Mouse (Mus musculus) cerebellum, postnatal 4 days (tissue): ENCODE data around the gene Znfx1.
A peak's percentile ranks its signal among the peaks of the same experiment; 100 is the strongest.
"Not testable (repeated sequence)": the region's sequence is repeated elsewhere in the genome, so short reads cannot be mapped to it uniquely, and the experiment has no call there.

ENCODE experiments used
- DNase-seq, 2 experiments: peaks; one replicate each; pipeline ENCODE4 v3.0.0; 2022; ENCODE audit warnings: low spot score in 2 of 2, mixed read lengths in 1 of 2

Gene Znfx1

DNA sequence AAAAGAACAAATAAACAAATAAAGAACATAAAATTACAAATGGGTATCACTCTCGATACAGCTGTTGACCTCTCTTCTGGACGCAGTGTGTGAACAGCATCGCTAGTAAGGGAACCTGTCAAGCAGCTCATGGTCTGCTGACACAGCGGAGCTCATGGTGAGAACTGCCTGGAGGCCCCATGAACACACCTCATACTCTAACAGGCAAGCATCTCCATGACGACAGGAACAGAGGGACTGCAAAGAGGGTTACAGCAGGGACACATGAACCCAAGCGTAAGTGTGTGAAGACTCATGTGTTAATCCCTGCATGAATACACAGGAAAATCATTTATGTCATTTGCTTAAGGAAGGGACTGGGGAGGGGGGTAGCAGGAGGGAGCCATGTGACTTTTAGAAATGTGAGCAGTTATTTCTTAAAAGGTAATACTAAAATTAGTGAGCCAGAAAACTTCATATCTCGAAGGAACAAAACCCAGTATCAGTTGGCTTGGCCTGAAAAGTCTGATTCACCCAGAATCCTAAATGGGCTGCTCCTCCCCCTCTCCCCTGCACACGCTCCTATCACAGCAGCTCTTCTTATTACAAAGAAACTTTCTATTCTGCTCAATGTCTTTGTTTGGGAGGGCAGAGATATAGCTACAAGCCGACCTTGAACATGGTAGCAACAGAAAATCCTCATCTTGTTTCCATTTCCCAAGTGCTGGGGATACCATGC is 9.5 kb downstream of the Znfx1 start:
- no peak for DNase-seq

DNA sequence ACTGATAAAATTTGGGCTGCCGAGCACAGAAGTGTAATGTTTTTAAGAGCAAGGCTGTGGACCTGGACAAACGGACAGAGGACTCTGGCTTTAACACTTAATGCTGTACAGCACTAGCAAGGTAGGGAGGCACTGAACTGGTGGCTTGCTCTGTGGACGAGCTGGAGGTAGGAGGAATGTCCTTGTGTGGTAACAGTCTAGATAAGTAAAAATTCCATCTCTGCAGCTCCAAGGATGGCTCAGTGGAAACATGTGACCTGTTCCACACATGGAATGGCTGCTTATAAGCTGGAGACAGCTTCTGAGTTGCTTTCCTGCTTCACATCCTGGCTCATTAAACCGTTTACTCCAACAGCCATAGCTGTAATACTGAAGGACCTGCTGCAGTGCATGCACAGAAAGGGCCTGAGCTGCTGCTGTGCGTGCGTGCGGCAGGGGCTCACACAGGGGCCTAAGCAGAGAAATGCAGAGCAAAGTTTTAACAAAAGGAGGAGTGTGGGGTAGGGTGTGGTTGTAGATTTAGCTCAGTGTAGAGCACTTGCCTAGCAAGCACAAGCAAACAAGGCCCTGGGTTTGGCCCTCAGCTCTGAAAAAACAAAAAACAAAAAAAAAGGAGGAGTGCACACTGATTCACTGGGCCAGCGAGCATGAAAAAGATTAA is 14.0 kb downstream of the Znfx1 start:
- no peak for DNase-seq

DNA sequence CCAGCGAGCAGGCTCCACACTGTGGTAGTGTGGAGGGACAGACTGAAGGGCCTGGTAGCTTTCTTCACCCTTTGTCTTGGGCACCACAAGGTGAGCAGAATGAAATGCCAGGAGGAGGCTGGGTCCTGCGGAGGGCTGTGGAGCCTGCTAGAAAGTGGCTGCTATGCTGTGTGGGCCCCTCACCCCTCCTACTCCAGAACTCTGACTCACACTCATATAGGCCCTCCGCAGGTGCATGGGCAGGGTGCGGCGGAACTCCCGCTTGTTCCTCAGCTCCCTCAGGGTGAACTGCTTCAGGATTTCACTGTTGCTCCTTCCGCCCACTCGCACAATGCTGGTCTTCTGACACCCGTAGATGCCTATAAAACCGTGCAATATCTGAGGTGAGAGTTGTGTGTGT is 14.6 kb downstream of the Znfx1 start:
- no peak for DNase-seq

DNA sequence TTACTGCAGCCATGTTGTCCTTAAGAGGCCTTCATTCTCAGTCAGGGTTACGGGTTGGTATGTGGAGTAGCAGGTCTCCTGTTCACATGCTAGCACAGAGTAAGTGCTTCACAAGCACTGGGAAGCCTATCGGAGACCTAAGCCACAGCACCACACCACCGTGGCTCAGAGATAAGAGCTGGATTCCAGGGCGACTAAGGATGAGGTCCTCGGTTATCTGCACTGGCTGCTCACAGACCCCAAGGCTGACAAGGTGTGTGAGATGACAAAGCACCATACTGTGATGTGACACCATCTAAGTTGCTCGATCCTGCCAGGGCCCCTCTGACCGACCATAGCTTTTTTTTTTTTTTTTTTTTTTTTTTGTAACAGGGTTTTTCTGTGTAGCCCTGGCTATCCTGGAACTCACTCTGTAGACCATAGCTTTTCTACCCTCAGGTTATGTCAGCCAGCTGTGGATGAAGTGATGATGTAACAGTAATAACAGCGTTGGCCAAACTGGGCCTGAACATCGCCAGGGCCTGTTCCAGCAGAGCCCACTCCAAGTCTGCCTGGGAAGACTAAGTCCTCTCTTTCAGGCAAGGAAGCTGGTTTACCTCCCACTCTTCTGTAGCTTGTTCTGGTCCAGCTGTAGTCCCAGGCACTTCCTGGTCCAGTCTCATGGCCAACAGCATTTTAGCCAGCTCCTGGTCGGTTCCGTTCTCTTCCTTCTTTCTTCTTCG is 19.3 kb downstream of the Znfx1 start:
- no peak for DNase-seq

DNA sequence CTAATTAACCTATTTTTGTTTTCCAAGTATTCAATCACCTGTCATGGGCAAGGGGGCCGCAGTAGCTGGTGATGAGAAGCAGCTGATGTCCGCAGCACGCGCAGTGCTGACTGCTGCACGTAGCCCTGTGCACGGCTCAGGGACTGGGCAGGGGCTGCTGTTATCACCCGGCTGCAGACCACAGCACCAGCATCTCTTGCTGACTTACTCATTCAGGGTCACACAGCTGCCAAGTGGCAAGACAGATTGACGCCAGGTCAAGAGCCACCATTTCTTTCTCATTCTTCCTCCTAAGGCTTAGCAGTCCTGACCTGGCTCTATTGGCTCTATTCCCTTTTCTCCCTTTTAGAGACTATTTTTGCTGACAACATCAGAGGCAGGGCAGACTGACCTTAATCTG is 23.4 kb downstream of the Znfx1 start:
- DNase-seq: no peak

DNA sequence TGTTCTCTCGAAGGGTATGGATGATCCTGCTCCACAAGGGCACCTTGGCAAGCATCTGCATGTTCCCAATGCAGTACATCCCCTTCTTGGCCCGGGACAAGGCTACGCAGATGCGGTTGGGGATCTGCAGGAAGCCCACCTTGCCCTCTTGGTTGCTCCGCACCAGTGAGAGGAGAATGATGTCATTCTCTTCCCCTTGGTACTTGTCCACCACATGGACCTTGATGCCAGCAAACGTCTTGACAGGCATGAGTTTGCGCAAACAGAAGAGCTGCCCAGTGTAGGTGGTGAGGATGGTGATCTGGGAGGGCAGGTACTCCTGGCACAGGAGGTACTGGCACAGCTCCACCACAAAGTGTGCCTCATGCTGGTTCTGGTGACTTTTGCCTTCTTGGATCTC is 24.1 kb downstream of the Znfx1 start:
- DNase-seq: no peak

DNA sequence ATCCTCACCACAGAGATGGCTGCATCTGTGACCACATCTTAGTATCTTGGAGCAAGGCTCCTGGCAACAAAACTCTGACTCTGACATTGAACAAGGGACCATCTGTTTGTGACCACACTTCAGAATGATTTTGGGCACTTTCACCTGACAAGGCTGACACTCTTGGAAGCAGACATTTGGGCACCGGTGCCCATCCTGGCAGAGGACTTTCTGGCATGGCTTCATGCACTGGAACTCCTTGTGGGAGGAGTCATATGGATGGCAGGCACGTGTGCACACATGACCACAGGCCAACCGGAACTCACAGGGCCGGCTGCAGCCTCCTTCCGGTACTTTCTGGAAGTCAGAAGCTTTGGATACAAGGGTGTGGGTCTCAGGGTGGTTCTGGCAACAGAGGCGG is 24.5 kb downstream of the Znfx1 start:
- DNase-seq: peak in 1 of 2 experiments; percentile 33

DNA sequence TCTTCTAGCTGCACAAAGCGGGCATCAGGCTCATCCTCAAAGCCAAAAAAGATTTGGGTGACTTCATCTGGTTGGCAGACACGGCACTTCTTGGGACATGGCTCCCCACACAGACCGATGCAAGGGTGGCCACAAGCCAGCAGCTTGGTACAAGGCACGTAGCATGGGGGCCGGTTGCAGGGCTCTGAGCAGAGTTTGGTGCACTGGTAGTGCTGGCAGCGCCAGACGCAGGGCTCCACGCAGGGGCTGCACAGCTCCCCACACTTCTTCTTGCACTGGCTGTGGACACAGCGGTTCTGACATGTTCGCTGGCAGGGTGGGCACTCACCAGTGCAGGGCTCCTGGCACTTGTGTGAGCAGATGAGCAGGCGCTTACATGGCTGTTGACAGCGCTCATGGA is 25.1 kb downstream of the Znfx1 start:
- peak in 1 of 2 experiments; percentile 18 for DNase-seq

DNA sequence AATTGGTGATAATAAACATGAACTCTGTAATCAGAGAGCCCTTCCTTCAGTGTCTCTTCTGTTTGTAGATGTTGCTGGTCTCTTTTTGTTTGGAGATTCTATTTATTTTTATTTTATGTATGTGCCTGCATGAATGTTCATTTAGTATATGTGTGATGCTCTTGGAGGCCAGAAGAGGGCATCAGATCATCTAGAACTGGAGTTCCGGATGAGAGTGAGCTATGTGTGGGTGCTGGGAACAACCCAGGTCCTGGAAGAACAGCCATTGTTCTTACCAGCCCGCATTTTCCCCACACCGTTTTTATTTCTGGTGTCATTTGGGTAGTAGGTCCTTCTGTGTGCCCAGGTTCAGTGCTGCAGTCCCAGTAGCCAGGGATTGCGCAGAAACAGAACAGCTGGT is 32.3 kb downstream of the Znfx1 start:
- DNase-seq: no peak

DNA sequence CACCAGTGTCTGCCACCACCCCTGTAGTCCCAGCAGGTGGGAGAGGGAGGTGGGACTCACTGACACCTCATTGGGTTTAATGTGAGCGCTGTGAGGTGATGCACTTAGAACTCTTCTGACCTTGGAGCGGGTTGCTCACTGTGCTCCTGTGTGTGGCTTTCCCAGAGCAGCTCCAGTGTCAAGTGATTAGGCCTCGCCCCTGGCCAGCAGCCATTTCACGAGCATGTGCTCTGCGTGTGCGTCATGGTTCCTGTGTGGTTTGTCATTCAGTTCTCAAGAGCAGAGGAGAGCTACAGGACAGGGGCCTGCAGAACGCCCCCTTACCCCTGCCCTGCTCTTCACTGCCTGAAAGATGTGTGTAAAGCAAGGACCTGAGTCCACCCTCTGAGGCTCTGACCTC is 34.3 kb downstream of the Znfx1 start:
- no peak for DNase-seq

DNA sequence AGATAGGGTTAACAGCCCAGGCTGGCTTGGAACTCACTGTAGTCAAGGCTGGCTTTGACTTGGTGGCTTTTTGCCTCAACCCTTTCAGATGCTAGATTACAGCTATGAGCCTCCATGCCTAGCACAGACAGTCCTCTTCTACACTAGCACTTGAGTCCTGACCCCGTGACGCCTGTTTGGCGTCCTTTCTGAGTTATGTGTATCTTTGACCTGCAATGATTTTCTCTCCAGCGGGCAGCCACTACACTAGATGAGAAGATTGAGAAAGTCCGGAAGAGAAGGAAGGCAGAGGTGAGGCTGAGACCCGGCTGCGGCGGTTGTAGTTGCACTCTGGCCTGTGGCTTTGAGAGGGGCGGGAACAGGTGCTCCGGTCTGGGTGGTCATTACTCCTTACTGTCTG is 43.4 kb downstream of the Znfx1 start:
- no peak for DNase-seq

DNA sequence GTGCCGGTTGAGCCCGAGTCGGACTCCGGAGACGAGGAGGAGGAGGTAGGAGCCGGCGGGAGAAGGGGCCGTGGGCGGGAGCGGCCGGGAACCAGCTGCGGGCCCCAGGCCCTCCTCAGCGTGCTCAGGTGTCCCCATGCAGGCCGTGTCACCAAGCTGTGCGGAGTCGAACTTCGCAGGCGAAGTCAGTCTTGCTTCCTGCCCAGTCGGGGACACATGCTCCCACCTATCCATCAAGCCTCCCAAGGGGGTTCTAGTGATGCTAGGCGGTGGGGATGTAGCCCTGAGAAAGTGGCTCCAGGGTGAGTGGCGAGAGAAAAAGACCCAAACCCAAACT is 47.5 kb downstream of the Znfx1 start:
- no peak for DNase-seq

DNA sequence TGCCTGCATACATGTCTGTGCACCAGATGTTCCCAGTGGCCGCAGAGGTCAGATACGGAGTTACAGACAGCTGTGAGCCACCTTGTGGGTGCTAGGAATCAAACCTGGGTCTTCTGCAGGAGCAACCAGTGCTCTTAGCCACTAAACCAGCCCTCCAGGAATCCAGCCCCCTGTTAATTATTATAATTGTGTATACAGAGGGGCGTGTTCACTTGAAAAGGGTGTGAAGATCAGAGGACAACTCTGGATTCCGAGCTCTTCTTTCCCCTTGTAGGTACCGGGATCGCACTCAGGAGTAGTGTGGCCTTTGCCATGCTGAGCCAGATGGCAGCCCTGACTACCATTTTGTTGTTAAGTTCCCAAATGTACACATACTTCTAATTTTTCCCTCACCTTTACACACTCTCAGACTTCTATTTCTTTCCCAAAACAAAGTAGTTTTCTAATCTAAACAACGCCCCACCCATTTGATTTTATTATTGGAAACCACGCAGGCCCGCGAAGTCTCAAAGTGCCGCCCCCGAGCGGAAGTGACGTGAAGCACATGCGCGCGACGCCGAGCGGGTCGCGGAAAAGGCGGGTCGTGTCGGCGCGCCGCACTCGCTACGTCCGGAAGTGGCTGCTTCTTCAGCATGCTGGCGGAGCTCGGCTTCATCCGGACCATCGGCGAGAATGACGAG is 48.0 kb downstream of the Znfx1 start, which contains the start of gene Ddx27:
Ddx27 (plus strand) TSS at position 492 of the 680 bp plus-strand sequence.
- peak; percentile 84 to 93 for DNase-seq

DNA sequence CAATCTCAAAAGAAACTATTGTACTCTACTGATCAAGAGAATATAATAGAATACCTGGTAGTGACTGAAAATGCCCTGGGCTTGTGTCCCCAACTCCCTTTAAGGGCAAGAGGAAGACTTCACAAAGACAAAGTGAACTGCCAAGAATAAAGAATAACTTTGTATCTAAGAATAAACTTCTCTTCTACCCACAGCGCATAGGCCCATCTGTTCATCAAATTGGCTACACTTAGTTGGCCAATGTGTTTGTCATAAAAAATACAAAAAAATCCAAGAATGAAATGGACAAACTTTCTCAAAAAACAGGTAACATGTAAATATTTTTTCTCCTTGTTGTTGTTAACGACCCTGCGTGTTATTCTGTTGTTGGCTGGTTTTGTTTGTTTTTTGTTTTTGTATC is 52.3 kb downstream of the Znfx1 start:
- no peak for DNase-seq

DNA sequence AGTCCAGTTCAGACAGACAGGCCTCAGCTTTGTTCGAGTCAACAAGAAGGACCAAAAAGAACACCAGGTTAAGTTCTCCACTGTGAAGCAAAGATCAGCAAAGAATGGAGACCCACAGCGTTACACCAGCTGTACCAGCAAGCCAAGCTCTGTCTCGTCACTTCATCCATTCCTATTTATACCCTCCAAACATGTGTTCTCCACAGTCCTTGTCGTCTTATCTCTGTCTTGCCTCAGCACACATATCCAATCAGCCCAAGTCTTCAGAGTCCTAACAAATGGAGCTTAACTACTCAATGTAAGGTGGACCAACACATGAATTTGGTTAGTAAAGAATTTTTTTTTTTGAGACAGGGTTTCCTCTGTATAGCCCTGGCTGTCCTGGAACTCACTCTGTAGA is 53.3 kb downstream of the Znfx1 start:
- DNase-seq: no peak

DNA sequence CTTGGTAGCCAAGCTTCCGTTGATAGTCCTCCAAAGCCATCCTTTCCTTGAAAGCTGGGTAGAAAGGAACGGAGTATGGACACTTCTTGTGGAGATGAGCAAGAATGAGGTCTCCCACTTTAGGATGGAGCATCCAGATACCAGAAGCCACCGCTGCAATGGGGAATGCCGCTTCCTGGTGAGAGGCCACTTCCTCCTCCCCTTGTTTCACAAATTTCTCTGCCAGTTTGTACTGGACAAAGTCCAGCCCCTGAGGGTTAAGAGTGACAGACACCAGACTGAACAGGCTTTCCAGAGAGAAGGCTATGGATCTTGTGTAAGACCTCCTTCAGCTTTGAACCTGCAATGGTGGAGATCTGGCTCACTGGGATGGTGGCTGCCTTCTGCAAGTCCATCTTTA is 55.2 kb downstream of the Znfx1 start:
- not testable (repeated sequence) for DNase-seq

DNA sequence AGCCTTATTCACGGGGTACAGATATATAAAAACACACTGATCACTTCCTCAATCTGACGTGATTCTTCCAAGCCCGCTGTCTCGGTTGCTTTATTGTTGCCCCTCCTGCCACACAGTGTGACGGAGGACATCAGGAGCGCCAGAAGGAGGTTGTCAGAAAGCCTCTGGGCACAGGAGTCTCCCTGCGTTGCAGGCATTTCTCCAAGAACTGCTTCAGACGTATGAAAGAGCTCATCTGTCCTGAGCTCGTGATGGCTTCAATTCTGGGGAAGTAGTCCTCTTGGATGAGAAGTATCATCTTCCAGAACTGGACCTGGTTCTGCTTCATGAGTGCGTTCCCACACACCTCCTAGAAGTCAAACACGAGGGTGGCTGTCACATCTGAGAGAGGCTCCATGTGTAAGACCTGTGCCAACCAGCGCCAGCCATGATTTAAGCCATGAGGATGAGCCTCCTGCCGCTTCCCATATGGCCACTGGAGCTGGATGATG is 55.8 kb downstream of the Znfx1 start:
- peak in 1 of 2 experiments; percentile 34 for DNase-seq

DNA sequence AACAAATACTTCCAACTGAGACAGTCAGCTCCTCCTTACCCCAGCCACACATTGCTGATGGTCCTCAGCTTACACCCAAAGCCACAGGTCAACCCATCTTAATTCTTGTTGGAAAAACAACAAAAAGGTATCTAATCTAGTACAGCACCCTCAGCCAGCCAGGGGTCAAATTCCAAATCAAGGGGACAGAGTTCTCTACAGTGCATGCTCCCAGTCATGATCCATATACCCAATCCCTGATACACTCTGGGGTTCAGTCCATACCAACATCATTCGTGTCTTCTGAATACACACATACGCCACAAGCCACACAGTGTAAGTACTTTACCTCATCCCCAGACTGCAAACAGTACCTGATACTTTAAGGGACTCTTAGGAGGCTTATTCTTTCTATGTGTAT is 56.5 kb downstream of the Znfx1 start:
- DNase-seq: no peak

DNA sequence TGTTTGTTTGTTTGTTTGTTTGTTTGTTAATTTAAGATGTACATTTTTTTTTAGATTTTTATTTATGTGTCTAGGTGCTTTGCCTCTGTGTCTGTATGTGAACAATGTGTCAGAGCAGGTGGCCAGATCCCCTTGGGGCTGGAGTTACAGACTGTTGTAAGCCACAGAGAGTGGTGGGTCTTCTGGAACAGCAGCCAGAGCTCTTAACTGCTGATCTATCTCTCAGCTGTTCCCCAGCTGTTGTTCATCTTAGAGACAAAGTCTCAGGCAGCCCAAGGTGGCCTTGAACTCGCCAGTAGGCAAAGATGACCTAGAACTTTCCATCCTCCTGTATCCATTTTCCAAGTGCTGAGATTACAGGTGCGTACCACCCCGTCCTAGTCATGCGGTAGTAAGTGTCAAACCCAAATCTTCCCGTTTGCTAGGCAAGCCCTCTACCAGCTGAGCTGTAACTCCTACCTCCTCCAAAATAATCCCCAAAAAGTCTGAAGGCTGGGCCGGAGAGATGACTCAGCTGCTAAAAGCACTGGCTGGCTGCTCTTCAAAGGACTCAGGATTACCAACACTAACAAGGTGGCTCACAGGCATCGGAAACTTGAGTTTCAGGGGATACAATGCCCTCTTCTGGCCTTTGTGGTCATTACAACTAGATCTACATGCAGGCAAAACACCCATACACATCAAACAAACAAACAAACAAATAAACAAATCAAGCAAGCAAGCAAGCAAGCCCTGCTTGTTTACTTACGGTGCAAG is 58.5 kb downstream of the Znfx1 start:
- DNase-seq: peak in 1 of 2 experiments; percentile 66

DNA sequence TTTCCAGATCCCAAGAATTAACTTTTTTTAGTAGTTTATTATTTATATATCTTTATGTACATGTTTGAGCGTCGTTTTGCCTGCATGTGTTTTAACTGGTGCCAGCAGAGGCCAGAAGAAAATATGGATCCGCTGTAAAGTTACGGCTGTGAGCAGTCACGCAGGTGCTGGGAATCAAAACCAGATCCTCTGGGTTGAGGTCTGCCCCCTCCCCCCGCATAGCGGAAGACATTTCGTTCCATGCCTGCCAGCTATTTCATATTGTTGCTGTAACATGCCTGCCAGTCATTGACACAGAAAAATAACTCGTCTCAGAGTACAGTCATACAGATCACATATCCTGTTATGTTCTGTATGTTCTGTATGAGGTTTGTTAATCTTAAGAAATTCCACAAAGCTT is 61.3 kb downstream of the Znfx1 start:
- no peak for DNase-seq

DNA sequence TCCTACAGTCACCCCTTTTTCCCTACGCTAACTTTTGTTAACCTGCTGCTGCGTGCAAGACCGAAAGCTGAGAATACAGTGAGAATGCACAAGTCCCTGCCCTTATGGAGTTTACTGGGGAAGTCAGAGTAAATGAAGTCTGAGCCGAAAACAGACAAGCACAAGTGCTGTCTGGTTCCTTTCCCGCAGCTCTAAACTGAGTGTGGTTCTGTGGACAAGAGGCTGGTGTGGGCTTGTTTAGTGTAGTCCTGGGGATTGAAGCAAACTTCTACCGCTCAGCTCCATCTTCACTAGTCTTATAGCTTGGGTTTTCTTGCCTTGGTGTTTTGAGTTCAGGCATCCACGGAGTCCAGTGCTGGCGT is 66.3 kb downstream of the Znfx1 start:
- DNase-seq: no peak
